Mouse (Mus musculus) embryonic facial prominence, embryonic 10.5 days (tissue): Measurements from ENCODE around the gene Cers2. TPM values are rescaled to one million over a fixed set of nuclear protein-coding genes. Genes with fewer than 3 reads are reported as not detected.

Source experiments
- DNase-seq: peaks from one replicate; pipeline ENCODE4 v3.0.0-alpha.2; 2017; ENCODE audit warnings: low spot score
- H3K27ac ChIP-seq: fragments of 300-500 bp; sonication (generic); replicated peaks from 2 replicates; pipeline ENCODE4 v1.5.1; 2016; ENCODE audit warnings: mild to moderate bottlenecking
- H3K27me3 ChIP-seq: fragments of 300-500 bp; sonication (generic); replicated peaks from 2 replicates; pipeline ENCODE4 v1.6.1; 2016; ENCODE audit warnings: low read depth, mild to moderate bottlenecking; ENCODE audit not compliant: poor library complexity, severe bottlenecking
- H3K36me3 ChIP-seq: fragments of 300-500 bp; sonication (generic); replicated peaks from 2 replicates; pipeline ENCODE4 v1.6.1; 2016; ENCODE audit warnings: mild to moderate bottlenecking, moderate library complexity
- H3K4me1 ChIP-seq: fragments of 300-500 bp; sonication (generic); 2 replicates; pipeline ENCODE4 v1.6.1; 2016
- H3K4me3 ChIP-seq: fragments of 300-500 bp; sonication (generic); 2 replicates; pipeline ENCODE4 v1.5.1; 2016; ENCODE audit warnings: mild to moderate bottlenecking, moderate library complexity
- H3K9me3 ChIP-seq: fragments of 300-500 bp; sonication (generic); 2 replicates; pipeline ENCODE4 v1.6.1; 2016; ENCODE audit warnings: mild to moderate bottlenecking
- polyA plus RNA-seq: library from polyadenylated mRNA; unstranded; fragments of >200 nt; fragmentation: Nextera tagmentation; extraction: Ambion mirVana; gene quantifications from 2 replicates; pipeline ENCODE4 v1.2.1, GENCODE M21; 2016

The Cers2 gene
- polyA plus RNA-seq, 1 experiment from 2014 or later: 125 TPM

- Histone ChIP-seq H3K27me3 (no peaks in the 10 kb centered on the region), H3K27ac (no peak overlapping the region), H3K4me1 (no peaks in the 10 kb centered on the region), H3K4me3 (no peak overlapping the region), H3K9me3 (peaks cover 4% of the 10 kb centered on the region; the same call in 1 of the 2 replicates), H3K36me3 (no peaks in the 10 kb centered on the region)
- DNase-seq: no peak
Measured at GRCm38 (mm10) chr3:95370101-95370500, 55.5 kb downstream of the Cers2 start.

Other genes with a start within 250 kb of the Cers2 start
- gene Pip5k1a, start 207.9 kb upstream of the Cers2 start, polyA plus RNA-seq: 18.0 and 21.3 TPM in 2 replicates
- 288 and 295 TPM in 2 replicates for gene Vps72, start 203.8 kb upstream of the Cers2 start, polyA plus RNA-seq
- 1.4 and 1.5 TPM in 2 replicates for gene Tmod4, start 190.3 kb upstream of the Cers2 start, polyA plus RNA-seq
- gene Scnm1, start 180.8 kb upstream of the Cers2 start, polyA plus RNA-seq: 81.0 and 84.4 TPM in 2 replicates
- gene Lysmd1, start 180.7 kb upstream of the Cers2 start, polyA plus RNA-seq: 14.0 and 14.5 TPM in 2 replicates
- gene Tnfaip8l2, start 172.4 kb upstream of the Cers2 start, polyA plus RNA-seq: 0.98 and 2.8 TPM in 2 replicates
- gene Sema6c, start 154.3 kb upstream of the Cers2 start, polyA plus RNA-seq: 6.8 and 9.2 TPM in 2 replicates
- gene Gabpb2, start 96.9 kb upstream of the Cers2 start, polyA plus RNA-seq: 12.0 and 12.5 TPM in 2 replicates
- gene Cdc42se1, start 86.1 kb upstream of the Cers2 start, polyA plus RNA-seq: 91.1 and 91.2 TPM in 2 replicates
- gene Mllt11, start 82.6 kb upstream of the Cers2 start, polyA plus RNA-seq: 29.9 and 35.2 TPM in 2 replicates
- gene Gm128, start 73.2 kb upstream of the Cers2 start, polyA plus RNA-seq: 0.38 and 0.45 TPM in 2 replicates
- gene Bnipl, start 63.6 kb upstream of the Cers2 start, polyA plus RNA-seq: 0.99 and 2.0 TPM in 2 replicates
- 36.3 and 37.1 TPM in 2 replicates for gene Mindy1, start 33.4 kb upstream of the Cers2 start, polyA plus RNA-seq
- 27.3 and 29.1 TPM in 2 replicates for gene Prune1, start 32.7 kb upstream of the Cers2 start, polyA plus RNA-seq
- 1.3 and 1.4 TPM in 2 replicates for gene Anxa9, start 7.6 kb upstream of the Cers2 start, polyA plus RNA-seq
- 60.9 and 61.1 TPM in 2 replicates for gene Setdb1, start 42.4 kb downstream of the Cers2 start, polyA plus RNA-seq
- not detected in 2 replicates for gene 4930558C23Rik, start 88.0 kb downstream of the Cers2 start, polyA plus RNA-seq
- gene Arnt, start 119.6 kb downstream of the Cers2 start, polyA plus RNA-seq: 33.9 and 37.5 TPM in 2 replicates
- 3.4 and 5.5 TPM in 2 replicates for gene Ctsk, start 184.5 kb downstream of the Cers2 start, polyA plus RNA-seq
- gene Ctss, start 212.0 kb downstream of the Cers2 start, polyA plus RNA-seq: 3.4 and 4.3 TPM in 2 replicates
- gene Hormad1, start 244.9 kb downstream of the Cers2 start, polyA plus RNA-seq: not detected in 2 replicates